Mouse (Mus musculus) T-cell, adult 2 months (primary cell): ENCODE results near the gene Apoa1.
A peak's percentile ranks its signal among the peaks of the same experiment; 100 is the strongest.

ENCODE experiments used
- DNase-seq: peaks from one replicate; pipeline ENCODE4 v3.0.0; 2022; ENCODE audit warnings: low spot score

Apoa1 gene

DNA sequence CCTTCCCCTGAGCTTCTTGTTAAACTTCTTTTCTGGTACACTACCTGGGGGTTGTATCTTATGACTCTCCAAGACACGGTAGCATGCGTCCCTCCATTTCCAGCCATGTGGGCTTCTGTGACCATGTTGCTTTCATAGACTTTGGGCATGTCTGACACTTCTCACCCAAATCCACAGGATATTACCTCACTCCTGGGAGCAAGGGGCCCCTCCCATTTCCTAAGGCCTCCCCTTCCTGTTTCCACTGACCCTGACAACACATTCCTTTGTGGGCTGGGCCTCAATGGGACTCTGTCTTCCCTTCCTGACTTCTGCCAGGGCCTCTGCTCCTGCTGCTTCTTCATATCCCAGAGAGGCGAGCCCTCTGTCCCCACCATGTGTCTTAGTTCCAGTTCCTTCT lies 29.2 kb downstream of the Apoa1 start:
- no peak for DNase-seq

DNA sequence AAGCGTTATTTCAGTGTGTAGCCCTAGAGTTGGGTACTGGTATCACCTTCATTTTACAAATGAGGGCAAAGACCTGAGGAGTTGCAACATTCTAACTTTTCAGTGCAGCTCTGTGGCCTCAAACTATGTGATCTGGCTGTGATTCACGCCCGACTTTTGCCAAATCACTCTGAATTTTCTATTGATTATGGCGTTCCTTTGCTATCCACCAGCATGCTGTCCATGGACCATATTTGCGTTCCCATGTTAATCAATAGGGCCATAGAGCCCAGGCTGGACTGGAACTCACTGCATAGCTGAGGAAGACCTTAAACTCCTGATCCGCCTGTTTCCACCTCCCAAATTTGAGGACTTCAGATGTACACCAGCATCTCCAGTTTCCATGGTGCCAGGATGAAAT lies 30.7 kb downstream of the Apoa1 start:
- DNase-seq, result no peak

DNA sequence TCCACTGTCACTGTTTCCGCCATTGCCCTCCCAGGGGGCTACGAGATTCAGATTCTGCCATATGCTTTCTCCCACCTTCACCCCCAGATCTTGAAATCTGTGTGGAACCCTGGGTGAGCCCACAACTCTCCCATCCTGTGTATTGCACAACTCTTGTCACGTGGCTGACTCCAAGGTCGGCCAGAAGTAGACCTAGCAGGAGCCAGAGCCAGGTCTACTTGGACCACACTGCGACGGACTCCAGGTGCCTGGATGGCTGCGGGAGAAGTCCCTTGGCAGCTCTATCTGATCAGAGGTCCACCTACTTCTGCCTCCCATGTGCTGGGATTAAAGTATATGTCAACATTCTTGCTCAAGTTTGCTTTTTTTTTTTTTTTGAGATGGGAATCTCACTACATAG lies 32.8 kb downstream of the Apoa1 start:
- DNase-seq, result no peak

DNA sequence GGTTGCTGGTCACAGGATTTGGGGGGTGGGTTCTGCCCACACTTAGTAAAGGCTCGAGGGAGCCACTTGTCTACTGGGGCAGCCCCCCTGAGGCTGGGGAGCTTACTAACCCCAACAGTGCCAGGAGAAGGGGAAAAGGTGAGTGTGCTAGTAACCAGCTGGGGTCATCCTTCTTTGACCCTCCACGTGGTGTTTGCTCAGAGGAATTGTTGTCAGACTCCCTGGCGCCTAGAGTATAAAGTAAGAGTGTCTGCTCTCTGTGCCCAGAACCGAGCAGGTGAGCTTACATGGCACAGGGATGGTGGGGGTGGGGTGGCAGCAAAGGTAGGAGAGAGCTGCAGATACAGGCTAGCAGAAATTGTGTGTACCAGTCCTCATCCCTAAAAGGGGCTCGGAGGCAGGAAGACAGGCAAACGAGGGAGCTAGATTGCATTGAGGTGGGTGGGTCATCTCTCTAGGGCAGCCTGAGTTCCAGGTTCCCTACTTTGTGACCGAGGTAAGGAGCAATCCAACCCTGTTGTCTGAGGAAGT lies 40.0 kb downstream of the Apoa1 start, which contains the start of gene Apoa5:
Gene Apoa5 (plus strand): TSS at position 291 of the 531 bp plus-strand sequence.
- DNase-seq, result no peak

DNA sequence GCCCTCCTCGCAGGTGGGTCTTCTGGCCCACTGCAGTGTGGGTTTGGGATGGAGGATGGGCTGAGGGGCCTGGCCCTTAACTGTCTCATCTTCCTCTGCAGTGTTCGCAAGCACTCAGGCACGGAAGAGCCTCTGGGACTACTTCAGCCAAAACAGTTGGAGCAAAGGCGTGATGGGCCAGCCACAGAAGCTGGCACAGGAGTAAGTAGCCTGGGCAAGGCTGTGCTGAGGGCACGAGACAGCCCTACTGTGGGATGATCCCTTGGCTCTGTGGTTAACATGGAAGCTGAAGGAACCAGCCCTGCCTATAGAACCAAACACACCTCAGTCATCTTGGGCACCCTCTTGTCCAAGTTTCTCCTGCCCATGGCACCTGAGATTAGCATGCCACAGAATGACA lies 40.7 kb downstream of the Apoa1 start:
- DNase-seq, result no peak

DNA sequence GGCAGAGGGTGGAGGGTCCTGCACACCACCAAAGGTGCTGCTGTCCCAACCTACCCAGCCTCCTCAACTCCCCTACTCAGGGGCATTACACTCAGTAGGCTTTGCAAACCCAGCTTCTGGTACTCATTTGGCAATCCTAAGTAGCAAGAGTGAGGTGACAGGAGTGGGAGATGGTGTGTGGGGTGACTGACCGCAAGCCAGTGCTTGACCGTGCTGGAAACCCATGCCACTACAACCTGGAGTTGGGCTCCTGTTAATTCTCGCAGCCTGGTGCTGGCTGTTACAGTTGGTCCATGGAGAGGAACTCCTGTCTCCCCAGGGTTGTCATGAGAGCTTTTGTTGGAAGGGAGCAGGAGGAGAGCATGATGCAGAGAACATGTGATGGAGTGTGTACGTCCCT lies 42.4 kb downstream of the Apoa1 start:
- DNase-seq, result no peak

DNA sequence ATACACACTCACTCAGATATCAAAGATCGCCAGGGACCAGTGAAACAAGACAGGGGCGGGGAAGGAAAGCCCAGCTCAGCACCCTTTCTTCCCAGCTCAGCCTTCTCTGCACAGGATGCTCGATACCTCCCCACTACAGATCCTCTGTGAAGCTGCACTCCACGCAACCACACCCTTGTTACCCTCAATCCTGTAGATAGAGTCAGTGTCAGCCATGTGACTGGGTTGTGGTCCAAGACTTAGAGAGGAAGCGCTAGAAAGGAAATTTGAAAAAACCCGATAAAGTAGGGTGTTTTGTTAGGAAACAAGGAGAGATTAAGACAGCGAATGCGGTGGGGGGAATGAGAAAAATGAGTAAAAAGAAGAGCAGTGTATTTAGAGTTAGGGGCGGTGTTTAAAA lies 43.7 kb downstream of the Apoa1 start:
- peak; percentile 74 for DNase-seq

DNA sequence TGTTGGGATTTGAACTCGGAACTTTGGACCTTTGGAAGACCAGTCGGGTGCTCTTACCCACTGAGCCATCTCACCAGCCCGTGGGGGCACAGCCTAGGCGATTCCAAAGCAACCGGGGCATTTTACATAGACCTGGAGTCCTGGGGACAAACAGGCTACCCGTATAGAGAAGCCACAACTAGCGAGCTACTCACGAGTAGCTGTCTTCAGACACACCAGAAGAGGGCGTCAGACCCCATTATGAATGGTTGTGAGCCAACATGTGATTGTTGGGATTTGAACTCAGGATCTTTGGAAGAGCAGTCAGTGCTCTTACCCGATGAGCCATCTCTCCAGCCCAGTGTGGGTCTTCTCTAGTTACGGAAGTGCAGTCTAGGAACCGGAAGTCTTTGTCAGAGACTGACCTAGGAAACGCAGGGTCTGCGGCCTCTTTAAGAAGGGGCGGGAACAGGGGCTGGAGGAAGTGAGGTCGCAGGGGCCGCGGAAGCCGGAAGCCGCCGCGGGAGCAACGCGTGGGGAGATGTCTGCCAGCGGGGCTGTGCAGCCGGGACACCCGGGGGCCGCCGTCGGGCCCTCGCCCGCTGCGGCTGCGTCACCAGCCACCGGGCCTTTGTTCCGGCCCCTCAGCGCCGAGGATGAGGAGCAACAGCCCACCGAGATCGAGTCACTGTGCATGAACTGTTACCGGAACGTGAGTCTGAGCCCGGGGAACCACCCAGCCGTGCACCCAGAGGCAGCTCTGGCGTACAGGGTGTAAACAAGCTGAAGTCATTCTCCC lies 44.5 kb downstream of the Apoa1 start, which contains the start of gene Zpr1:
Gene Zpr1 (plus strand): TSS at position 388 of the 778 bp plus-strand sequence.
- peak; percentile 92 for DNase-seq

DNA sequence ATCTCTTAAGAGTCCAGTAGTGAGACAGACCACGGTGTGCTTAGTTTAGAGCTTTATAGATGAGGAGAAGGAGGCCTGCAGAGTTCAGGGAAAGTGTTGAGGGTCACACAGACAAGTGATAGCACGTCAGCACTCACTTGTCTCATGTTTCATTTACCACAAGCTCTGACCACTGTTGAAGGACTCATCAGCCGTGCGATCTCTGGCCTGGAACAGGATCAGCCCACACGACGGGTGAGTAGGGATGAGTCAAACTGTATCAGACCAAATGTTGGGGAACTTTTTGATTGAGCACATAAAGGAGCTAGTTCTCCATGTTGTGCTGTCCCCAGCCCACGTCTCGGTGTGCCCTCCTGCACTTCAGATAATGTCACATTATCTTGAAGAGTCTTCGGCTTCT lies 46.1 kb downstream of the Apoa1 start:
- no peak for DNase-seq
